Mouse (Mus musculus): ENCODE data around the gene 6430550D23Rik. TPM values are rescaled to one million over a fixed set of nuclear protein-coding genes. Genes with fewer than 3 reads are reported as not detected.

The 6430550D23Rik gene
- polyA plus RNA-seq, 1 experiment from 2014 or later = 0.90 TPM

- peaks cover 5% of the 10 kb centered on the region; the same call in 1 of the 2 replicates for H3K4me1 ChIP-seq (ENCODE audit: insufficient read depth)
- H3K27me3 ChIP-seq (ENCODE audit: insufficient read depth, low read length) = no peaks in the 10 kb centered on the region
- H3K4me2 ChIP-seq (ENCODE audit: low read depth, low read length) = peak overlapping the region; percentile 18; the same call in 1 of the 2 replicates
- no peak for TF ChIP-seq CTCF (IDR thresholded peaks at IDR 0.05; ENCODE audit: low read depth)
- no peak for TF ChIP-seq EP300 (IDR thresholded peaks at IDR 0.05; ENCODE audit: low read depth)
- ATAC-seq = no peak
- no peak overlapping the region for H3K4me3 ChIP-seq (ENCODE audit: low read depth, low read length)
- H3K27ac ChIP-seq (ENCODE audit: low read depth) = no peak overlapping the region
- H3K36me3 ChIP-seq (replicated peaks; ENCODE audit: insufficient read depth, low read length) = no peaks in the 10 kb centered on the region
- DNase-seq = no peak
- H3K9ac ChIP-seq (replicated peaks) = no peak overlapping the region
- WGBS (ENCODE audit: insufficient replicate concordance) = 12% methylated on average over 8 of the region's 8 CpGs
- no peaks in the 10 kb centered on the region for H3K9me3 ChIP-seq (ENCODE audit: low read length)
Measured at GRCm38 (mm10) chr2:155943463-155943862, 64.3 kb downstream of the 6430550D23Rik start.

- Histone ChIP-seq H3K27me3 (ENCODE audit: insufficient read depth, low read length) (no peaks in the 10 kb centered on the region), H3K9ac (replicated peaks) (no peak overlapping the region), H3K27ac (ENCODE audit: low read depth) (no peak overlapping the region), H3K4me1 (ENCODE audit: insufficient read depth) (no peaks in the 10 kb centered on the region), H3K4me3 (ENCODE audit: low read depth, low read length) (no peak overlapping the region), H3K36me3 (replicated peaks; ENCODE audit: insufficient read depth, low read length) (no peaks in the 10 kb centered on the region), H3K9me3 (ENCODE audit: low read length) (no peaks in the 10 kb centered on the region), H3K4me2 (ENCODE audit: low read depth, low read length) (no peak overlapping the region)
- ATAC-seq (no peak), DNase-seq (no peak)
- 88% methylated on average over 40 of the region's 40 CpGs for WGBS (ENCODE audit: insufficient replicate concordance)
- no peak for TF ChIP-seq EP300 (IDR thresholded peaks at IDR 0.05; ENCODE audit: low read depth)
- no peak for TF ChIP-seq CTCF (IDR thresholded peaks at IDR 0.05; ENCODE audit: low read depth)
Measured at GRCm38 (mm10) chr2:155941697-155942442, 65.9 kb downstream of the 6430550D23Rik start.

GRCm38 (mm10) chr2:155940681-155941080, 67.1 kb downstream of the 6430550D23Rik start, which contains the start of gene Gm15557:
Gm15557 (plus strand) TSS chr2:155940728.
- H3K4me1 ChIP-seq (ENCODE audit: insufficient read depth) = no peaks in the 10 kb centered on the region
- WGBS (ENCODE audit: insufficient replicate concordance) = 76% methylated on average over 3 of the region's 3 CpGs
- H3K9ac ChIP-seq (replicated peaks) = no peak within 1 kb of the TSS
- no peak within 1 kb of the TSS for H3K4me2 ChIP-seq (ENCODE audit: low read depth, low read length)
- H3K27ac ChIP-seq (ENCODE audit: low read depth) = no peak within 1 kb of the TSS
- DNase-seq (no peak), ATAC-seq (no peak)
- H3K4me3 ChIP-seq (ENCODE audit: low read depth, low read length) = no peak within 1 kb of the TSS
- no peaks in the 10 kb centered on the region for H3K36me3 ChIP-seq (replicated peaks; ENCODE audit: insufficient read depth, low read length)
- no peaks in the 10 kb centered on the region for H3K9me3 ChIP-seq (ENCODE audit: low read length)
- no peak for TF ChIP-seq CTCF (IDR thresholded peaks at IDR 0.05; ENCODE audit: low read depth)
- TF ChIP-seq EP300 (IDR thresholded peaks at IDR 0.05; ENCODE audit: low read depth) = no peak
- no peaks in the 10 kb centered on the region for H3K27me3 ChIP-seq (ENCODE audit: insufficient read depth, low read length)

- ATAC-seq = no peak
- Histone ChIP-seq H3K4me3 (ENCODE audit: low read depth, low read length) (no peak overlapping the region), H3K27me3 (ENCODE audit: insufficient read depth, low read length) (no peaks in the 10 kb centered on the region), H3K9me3 (ENCODE audit: low read length) (no peaks in the 10 kb centered on the region), H3K4me1 (ENCODE audit: insufficient read depth) (no peaks in the 10 kb centered on the region), H3K36me3 (replicated peaks; ENCODE audit: insufficient read depth, low read length) (no peaks in the 10 kb centered on the region), H3K4me2 (ENCODE audit: low read depth, low read length) (no peak overlapping the region), H3K9ac (replicated peaks) (no peak overlapping the region), H3K27ac (ENCODE audit: low read depth) (no peak overlapping the region)
- DNase-seq = no peak
- no peak for TF ChIP-seq CTCF (IDR thresholded peaks at IDR 0.05; ENCODE audit: low read depth)
- TF ChIP-seq EP300 (IDR thresholded peaks at IDR 0.05; ENCODE audit: low read depth) = no peak
- 57% methylated on average over 7 of the region's 7 CpGs for WGBS (ENCODE audit: insufficient replicate concordance)
Measured at GRCm38 (mm10) chr2:155939897-155940529, 67.8 kb downstream of the 6430550D23Rik start.

- DNase-seq (peak; percentile 91), ATAC-seq (peak; percentile 96)
- Histone ChIP-seq H3K4me2 (ENCODE audit: low read depth, low read length) (peak within 1 kb of the TSS; percentile 79), H3K4me1 (ENCODE audit: insufficient read depth) (peaks cover 18% of the 10 kb centered on the region), H3K9ac (replicated peaks) (peak within 1 kb of the TSS; percentile 73), H3K27ac (ENCODE audit: low read depth) (peak within 1 kb of the TSS; percentile 86), H3K4me3 (ENCODE audit: low read depth, low read length) (peak within 1 kb of the TSS; percentile 60), H3K36me3 (replicated peaks; ENCODE audit: insufficient read depth, low read length) (no peaks in the 10 kb centered on the region), H3K27me3 (ENCODE audit: insufficient read depth, low read length) (no peaks in the 10 kb centered on the region), H3K9me3 (ENCODE audit: low read length) (no peaks in the 10 kb centered on the region)
- WGBS (ENCODE audit: insufficient replicate concordance) = 1% methylated on average over 38 of the region's 38 CpGs
- no peak for TF ChIP-seq CTCF (IDR thresholded peaks at IDR 0.05; ENCODE audit: low read depth)
- TF ChIP-seq EP300 (IDR thresholded peaks at IDR 0.05; ENCODE audit: low read depth) = 0 out of 2 replicates have a peak, but pooled peaks have one; percentile 47
Measured at GRCm38 (mm10) chr2:155929531-155930442, 78.0 kb downstream of the 6430550D23Rik start, which contains the start of gene Uqcc1. Uqcc1 (minus strand) TSS chr2:155930310.
